Mouse (Mus musculus): Measurements from ENCODE around the gene Efcab5. TPM values are rescaled to one million over a fixed set of nuclear protein-coding genes. Genes with fewer than 3 reads are reported as not detected.

Gene Efcab5
- under 1 TPM in 21 of 26 experiments, not detected in 5; 0.16 to 0.93 (median 0.42) TPM for total RNA-seq (2018; cell fraction: chromatin; rRNA removed)
- total RNA-seq (2018; cell fraction: cytosol; rRNA removed), result under 1 TPM in 10 of 26 experiments, not detected in 16; 0.03 to 0.07 (median 0.03) TPM
- total RNA-seq (2018; cell fraction: nucleus; rRNA removed), result 1 to 10 TPM in 2 of 26 experiments, under 1 TPM in 15, not detected in 9; 0.11 to 1.4 (median 0.24) TPM
- 0.07 to 0.20 TPM in 2 of 3 replicates, not detected in the other for polyA plus RNA-seq (2018)

- H3K27ac ChIP-seq, result no peak within 1 kb of the TSS
- WGBS (ENCODE audit: missing documents), result 94% methylated on average over 6 of the region's 6 CpGs
- H3K4me3 ChIP-seq (ENCODE audit: inconsistent target), result no peak within 1 kb of the TSS
- no peaks in the 10 kb centered on the region for H3K79me2 ChIP-seq (ENCODE audit: inconsistent target)
- no peaks in the 10 kb centered on the region for H3K36me3 ChIP-seq (ENCODE audit: inconsistent target)
Observed at GRCm38 (mm10) chr11:77188868-77189267, at the start of gene Efcab5. Gene Efcab5 (minus strand): TSS chr11:77188968.

GRCm38 (mm10) chr11:77235267-77235666 lies 46.5 kb upstream of the Efcab5 start:
- no peaks in the 10 kb centered on the region for H3K36me3 ChIP-seq (ENCODE audit: inconsistent target)
- 100% methylated on average over 1 of the region's 1 CpGs for WGBS (ENCODE audit: missing documents)
- no peak overlapping the region for H3K4me3 ChIP-seq (ENCODE audit: inconsistent target)
- H3K27ac ChIP-seq, result no peak overlapping the region
- no peaks in the 10 kb centered on the region for H3K79me2 ChIP-seq (ENCODE audit: inconsistent target)

GRCm38 (mm10) chr11:77231514-77231913 lies 42.7 kb upstream of the Efcab5 start:
- Histone ChIP-seq H3K36me3 (ENCODE audit: inconsistent target) (no peaks in the 10 kb centered on the region), H3K4me3 (ENCODE audit: inconsistent target) (no peak overlapping the region), H3K79me2 (ENCODE audit: inconsistent target) (no peaks in the 10 kb centered on the region), H3K27ac (no peak overlapping the region)
- 33% methylated on average over 2 of the region's 2 CpGs for WGBS (ENCODE audit: missing documents)

GRCm38 (mm10) chr11:77230765-77231164 lies 42.0 kb upstream of the Efcab5 start:
- Histone ChIP-seq H3K36me3 (ENCODE audit: inconsistent target) (no peaks in the 10 kb centered on the region), H3K4me3 (ENCODE audit: inconsistent target) (no peak overlapping the region), H3K79me2 (ENCODE audit: inconsistent target) (no peaks in the 10 kb centered on the region), H3K27ac (no peak overlapping the region)
- WGBS (ENCODE audit: missing documents), result 30% methylated on average over 2 of the region's 2 CpGs

- 1% methylated on average over 11 of the region's 11 CpGs for WGBS (ENCODE audit: missing documents)
- peak overlapping the region; percentile 31; the same call in 1 of the 2 replicates for H3K27ac ChIP-seq
- no peaks in the 10 kb centered on the region for H3K36me3 ChIP-seq (ENCODE audit: inconsistent target)
- H3K4me3 ChIP-seq (ENCODE audit: inconsistent target), result peak overlapping the region; percentile 67
- H3K79me2 ChIP-seq (ENCODE audit: inconsistent target), result peaks cover 29% of the 10 kb centered on the region
Observed at GRCm38 (mm10) chr11:77216761-77217130, 28.0 kb upstream of the Efcab5 start.

GRCm38 (mm10) chr11:77215951-77216760 lies 27.4 kb upstream of the Efcab5 start, which contains the start of gene Ssh2:
Gene Ssh2 (plus strand): TSS chr11:77216287.
- peak within 1 kb of the TSS; percentile 31 for H3K27ac ChIP-seq
- no peaks in the 10 kb centered on the region for H3K36me3 ChIP-seq (ENCODE audit: inconsistent target)
- peaks cover 29% of the 10 kb centered on the region for H3K79me2 ChIP-seq (ENCODE audit: inconsistent target)
- H3K4me3 ChIP-seq (ENCODE audit: inconsistent target), result peak within 1 kb of the TSS; percentile 67
- under 1% methylated on average over 65 of the region's 82 CpGs for WGBS (ENCODE audit: missing documents)

GRCm38 (mm10) chr11:77215483-77215882 lies 26.7 kb upstream of the Efcab5 start:
- H3K27ac ChIP-seq, result peak overlapping the region; percentile 24; the same call in 1 of the 2 replicates
- no peaks in the 10 kb centered on the region for H3K36me3 ChIP-seq (ENCODE audit: inconsistent target)
- H3K4me3 ChIP-seq (ENCODE audit: inconsistent target), result peak overlapping the region; percentile 54
- peaks cover 29% of the 10 kb centered on the region for H3K79me2 ChIP-seq (ENCODE audit: inconsistent target)
- 3% methylated on average over 11 of the region's 11 CpGs for WGBS (ENCODE audit: missing documents)

- Histone ChIP-seq H3K79me2 (ENCODE audit: inconsistent target) (peaks cover 25% of the 10 kb centered on the region), H3K36me3 (ENCODE audit: inconsistent target) (no peaks in the 10 kb centered on the region), H3K4me3 (ENCODE audit: inconsistent target) (no peak overlapping the region), H3K27ac (no peak overlapping the region)
- 0% methylated on average over 1 of the region's 1 CpGs for WGBS (ENCODE audit: missing documents)
Observed at GRCm38 (mm10) chr11:77214755-77215154, 26.0 kb upstream of the Efcab5 start.

GRCm38 (mm10) chr11:77214142-77214692 lies 25.4 kb upstream of the Efcab5 start:
- Histone ChIP-seq H3K27ac (no peak overlapping the region), H3K79me2 (ENCODE audit: inconsistent target) (peaks cover 21% of the 10 kb centered on the region), H3K36me3 (ENCODE audit: inconsistent target) (no peaks in the 10 kb centered on the region), H3K4me3 (ENCODE audit: inconsistent target) (no peak overlapping the region)
- 82% methylated on average over 1 of the region's 1 CpGs for WGBS (ENCODE audit: missing documents)

- no peaks in the 10 kb centered on the region for H3K36me3 ChIP-seq (ENCODE audit: inconsistent target)
- no peak overlapping the region for H3K4me3 ChIP-seq (ENCODE audit: inconsistent target)
- H3K27ac ChIP-seq, result no peak overlapping the region
- H3K79me2 ChIP-seq (ENCODE audit: inconsistent target), result no peaks in the 10 kb centered on the region
- WGBS (ENCODE audit: missing documents), result 77% methylated on average over 1 of the region's 1 CpGs
Observed at GRCm38 (mm10) chr11:77200703-77201102, 11.9 kb upstream of the Efcab5 start.

GRCm38 (mm10) chr11:77199636-77200035 lies 10.9 kb upstream of the Efcab5 start:
- H3K27ac ChIP-seq, result no peak overlapping the region
- H3K79me2 ChIP-seq (ENCODE audit: inconsistent target), result no peaks in the 10 kb centered on the region
- H3K4me3 ChIP-seq (ENCODE audit: inconsistent target), result no peak overlapping the region
- no peaks in the 10 kb centered on the region for H3K36me3 ChIP-seq (ENCODE audit: inconsistent target)
- 63% methylated on average over 4 of the region's 4 CpGs for WGBS (ENCODE audit: missing documents)

- H3K79me2 ChIP-seq (ENCODE audit: inconsistent target), result no peaks in the 10 kb centered on the region
- H3K27ac ChIP-seq, result no peak overlapping the region
- H3K4me3 ChIP-seq (ENCODE audit: inconsistent target), result no peak overlapping the region
- 25% methylated on average over 4 of the region's 4 CpGs for WGBS (ENCODE audit: missing documents)
- no peaks in the 10 kb centered on the region for H3K36me3 ChIP-seq (ENCODE audit: inconsistent target)
Observed at GRCm38 (mm10) chr11:77196181-77197143, 7.7 kb upstream of the Efcab5 start.

- H3K79me2 ChIP-seq (ENCODE audit: inconsistent target), result no peaks in the 10 kb centered on the region
- H3K36me3 ChIP-seq (ENCODE audit: inconsistent target), result no peaks in the 10 kb centered on the region
- WGBS (ENCODE audit: missing documents), result 78% methylated on average over 11 of the region's 11 CpGs
- no peak overlapping the region for H3K27ac ChIP-seq
- H3K4me3 ChIP-seq (ENCODE audit: inconsistent target), result no peak overlapping the region
Observed at GRCm38 (mm10) chr11:77195360-77196109, 6.8 kb upstream of the Efcab5 start.

Measured in macrophage (primary cell).